Mouse (Mus musculus) heart, embryonic 15.5 days (tissue): ENCODE measurements at regions not wholly inside any gene's neighbourhood (a gene's known extent, or its start where the extent isn't known, plus 50 kb on each side); places are given as distances from the start of the nearest gene placed in this dataset.

Experiments used
- ATAC-seq: fragments of 200-750 bp; cut with Nextera tagmentation; replicated peaks from 2 replicates; pipeline ENCODE4 v1.8.0; 2017; ENCODE audit warnings: low read depth, moderate TSS enrichment; ENCODE audit not compliant: insufficient number of reproducible peaks, insufficient read depth, low FRiP score
- H3K27ac ChIP-seq: fragments of 300-500 bp; sonication (generic); 2 replicates; pipeline ENCODE4 v1.5.1; 2015; ENCODE audit warnings: mild to moderate bottlenecking, inconsistent platforms
- H3K27me3 ChIP-seq: fragments of 300-500 bp; sonication (generic); 2 replicates; pipeline ENCODE4 v1.6.1; 2015; ENCODE audit warnings: inconsistent platforms
- H3K36me3 ChIP-seq: fragments of 300-500 bp; sonication (generic); 2 replicates; pipeline ENCODE4 v1.6.1; 2015; ENCODE audit warnings: mild to moderate bottlenecking, inconsistent platforms
- H3K4me1 ChIP-seq: fragments of 300-500 bp; sonication (generic); replicated peaks from 2 replicates; pipeline ENCODE4 v1.6.1; 2015; ENCODE audit warnings: inconsistent platforms
- H3K4me2 ChIP-seq: fragments of 300-500 bp; sonication (generic); 2 replicates; pipeline ENCODE4 v1.6.1; 2015; ENCODE audit warnings: inconsistent platforms, mild to moderate bottlenecking, moderate library complexity
- H3K4me3 ChIP-seq: fragments of 300-500 bp; sonication (generic); 2 replicates; pipeline ENCODE4 v1.5.1; 2015; ENCODE audit warnings: mild to moderate bottlenecking, inconsistent platforms
- H3K9ac ChIP-seq: fragments of 300-500 bp; sonication (generic); 2 replicates; pipeline ENCODE4 v1.6.1; 2015; ENCODE audit warnings: mild to moderate bottlenecking, inconsistent platforms
- H3K9me3 ChIP-seq: fragments of 300-500 bp; sonication (generic); replicated peaks from 2 replicates; pipeline ENCODE4 v1.6.1; 2016; ENCODE audit warnings: inconsistent platforms
- WGBS: fragments of 180-500 bp; shearing (Covaris S2); methylation state at CpG from one replicate; pipeline ENCODE4 v1.1.7; 2015; ENCODE audit warnings: mixed read lengths; 5-methylcytosine and 5-hydroxymethylcytosine counted together

- no peak for ATAC-seq
- Histone ChIP-seq H3K27ac (no peak overlapping the region), H3K9me3 (no peaks in the 10 kb centered on the region), H3K4me1 (peaks cover 13% of the 10 kb centered on the region; the same call in 1 of the 2 replicates), H3K36me3 (no peaks in the 10 kb centered on the region), H3K4me3 (no peak overlapping the region), H3K27me3 (no peaks in the 10 kb centered on the region), H3K9ac (no peak overlapping the region), H3K4me2 (no peak overlapping the region)
- WGBS, result 64% methylated on average over 16 of the region's 16 CpGs
These were observed 651.8 kb downstream of the Diaph3 start for GRCm38 (mm10) chr14:86489044-86489816.

GRCm38 (mm10) chr14:86487285-86487897, 653.6 kb downstream of the Diaph3 start:
- Histone ChIP-seq H3K27ac (no peak overlapping the region), H3K4me3 (no peak overlapping the region), H3K36me3 (no peaks in the 10 kb centered on the region), H3K9me3 (no peaks in the 10 kb centered on the region), H3K9ac (no peak overlapping the region), H3K4me2 (no peak overlapping the region), H3K4me1 (peaks cover 13% of the 10 kb centered on the region; the same call in 1 of the 2 replicates), H3K27me3 (no peaks in the 10 kb centered on the region)
- ATAC-seq, result no peak
- WGBS, result 64% methylated on average over 8 of the region's 8 CpGs

- 59% methylated on average over 5 of the region's 5 CpGs for WGBS
- H3K9ac ChIP-seq, result no peak overlapping the region
- no peaks in the 10 kb centered on the region for H3K36me3 ChIP-seq
- 0 out of 2 replicates have a peak, but pooled peaks cover 2% of the 10 kb centered on the region for H3K4me1 ChIP-seq
- no peak overlapping the region for H3K4me2 ChIP-seq
- no peaks in the 10 kb centered on the region for H3K9me3 ChIP-seq
- no peaks in the 10 kb centered on the region for H3K27me3 ChIP-seq
- ATAC-seq, result no peak
- H3K27ac ChIP-seq, result no peak overlapping the region
- H3K4me3 ChIP-seq, result no peak overlapping the region
These were observed 656.8 kb downstream of the Diaph3 start for GRCm38 (mm10) chr14:86484247-86484646.

GRCm38 (mm10) chr14:86473604-86474003, 667.4 kb downstream of the Diaph3 start:
- Histone ChIP-seq H3K4me3 (no peak overlapping the region), H3K36me3 (no peaks in the 10 kb centered on the region), H3K27ac (no peak overlapping the region), H3K27me3 (no peaks in the 10 kb centered on the region), H3K9ac (no peak overlapping the region), H3K9me3 (no peaks in the 10 kb centered on the region), H3K4me1 (peaks cover 15% of the 10 kb centered on the region), H3K4me2 (no peak overlapping the region)
- no peak for ATAC-seq
- WGBS, result 90% methylated on average over 1 of the region's 1 CpGs

GRCm38 (mm10) chr14:86470462-86470861, 670.6 kb downstream of the Diaph3 start:
- ATAC-seq, result no peak
- Histone ChIP-seq H3K27ac (peak overlapping the region; percentile 56), H3K4me2 (0 out of 2 replicates have a peak overlapping the region, but pooled peaks have one; percentile 18), H3K4me1 (peaks cover 22% of the 10 kb centered on the region), H3K36me3 (no peaks in the 10 kb centered on the region), H3K9ac (no peak overlapping the region; the same call in 1 of the 2 replicates), H3K4me3 (no peak overlapping the region), H3K27me3 (no peaks in the 10 kb centered on the region), H3K9me3 (no peaks in the 10 kb centered on the region)
- 23% methylated on average over 4 of the region's 4 CpGs for WGBS

- no peaks in the 10 kb centered on the region for H3K9me3 ChIP-seq
- no peaks in the 10 kb centered on the region for H3K36me3 ChIP-seq
- H3K27ac ChIP-seq, result peak overlapping the region; percentile 45; the same call in 1 of the 2 replicates
- peaks cover 22% of the 10 kb centered on the region for H3K4me1 ChIP-seq
- no peak for ATAC-seq
- WGBS, result 20% methylated on average over 8 of the region's 8 CpGs
- no peak overlapping the region for H3K9ac ChIP-seq
- no peak overlapping the region for H3K4me3 ChIP-seq
- no peaks in the 10 kb centered on the region for H3K27me3 ChIP-seq
- H3K4me2 ChIP-seq, result no peak overlapping the region
These were observed 673.1 kb downstream of the Diaph3 start for GRCm38 (mm10) chr14:86467886-86468463.

GRCm38 (mm10) chr14:86463388-86463787, 677.6 kb downstream of the Diaph3 start:
- no peak for ATAC-seq
- Histone ChIP-seq H3K4me1 (peaks cover 6% of the 10 kb centered on the region; the same call in 1 of the 2 replicates), H3K9me3 (no peaks in the 10 kb centered on the region), H3K27ac (no peak overlapping the region), H3K9ac (no peak overlapping the region), H3K27me3 (no peaks in the 10 kb centered on the region), H3K36me3 (no peaks in the 10 kb centered on the region), H3K4me2 (no peak overlapping the region), H3K4me3 (no peak overlapping the region)
- WGBS, result 78% methylated on average over 2 of the region's 2 CpGs

- Histone ChIP-seq H3K4me3 (no peak overlapping the region), H3K9me3 (no peaks in the 10 kb centered on the region), H3K9ac (no peak overlapping the region), H3K4me1 (no peaks in the 10 kb centered on the region), H3K27ac (peak overlapping the region; percentile 31; the same call in 1 of the 2 replicates), H3K36me3 (no peaks in the 10 kb centered on the region), H3K27me3 (no peaks in the 10 kb centered on the region), H3K4me2 (no peak overlapping the region)
- ATAC-seq, result no peak
- 47% methylated on average over 2 of the region's 2 CpGs for WGBS
These were observed 687.9 kb downstream of the Diaph3 start for GRCm38 (mm10) chr14:86453142-86453541.

- no peak overlapping the region for H3K4me2 ChIP-seq
- H3K36me3 ChIP-seq, result no peaks in the 10 kb centered on the region
- ATAC-seq, result no peak
- no peaks in the 10 kb centered on the region for H3K27me3 ChIP-seq
- H3K27ac ChIP-seq, result no peak overlapping the region
- no peak overlapping the region for H3K9ac ChIP-seq
- H3K4me3 ChIP-seq, result no peak overlapping the region
- no peaks in the 10 kb centered on the region for H3K9me3 ChIP-seq
- H3K4me1 ChIP-seq, result no peaks in the 10 kb centered on the region
- 78% methylated on average over 1 of the region's 1 CpGs for WGBS
These were observed 690.4 kb downstream of the Diaph3 start for GRCm38 (mm10) chr14:86450616-86451015.

GRCm38 (mm10) chr14:86445139-86445538, 695.9 kb downstream of the Diaph3 start:
- Histone ChIP-seq H3K27ac (no peak overlapping the region), H3K4me3 (no peak overlapping the region)
- no peak for ATAC-seq

More at GRCm38 (mm10) chr14:86445139-86445538, 695.9 kb downstream of the Diaph3 start:
- Histone ChIP-seq H3K4me2 (no peak overlapping the region), H3K4me1 (0 out of 2 replicates have a peak, but pooled peaks cover 5% of the 10 kb centered on the region), H3K36me3 (no peaks in the 10 kb centered on the region), H3K9me3 (no peaks in the 10 kb centered on the region), H3K27me3 (no peaks in the 10 kb centered on the region), H3K9ac (no peak overlapping the region)
- 79% methylated on average over 4 of the region's 4 CpGs for WGBS
